Mouse (Mus musculus) gastrocnemius, postnatal 36 days (tissue): ENCODE results near the gene Akap13. TPM values are rescaled to one million over a fixed set of nuclear protein-coding genes. Genes with fewer than 3 reads are reported as not detected.

Source experiments
- DNase-seq, 2 experiments: peaks; one replicate each; pipeline ENCODE4 v3.0.0; 2022
- intact Hi-C: fragments of 180-260 bp; cut with DNase I; formaldehyde crosslinking; loops from one replicate; pipeline ENCODE4 v1.15.1; 2025
- total RNA-seq, 2 experiments: library from RNA; stranded (reverse); gene quantifications; 2 replicates each; pipeline ENCODE4 v1.2.3; 2021

Akap13 gene
- total RNA-seq, 2 experiments from 2014 or later = 47.3 to 70.7 TPM

GRCm38 (mm10) chr7:75702368-75702767 lies 247.0 kb downstream of the Akap13 start:
- no peak for DNase-seq
- intact Hi-C loops = no loop called here

GRCm38 (mm10) chr7:75702966-75703645 lies 247.8 kb downstream of the Akap13 start:
- no peak for DNase-seq
- intact Hi-C loops = no loop called here

GRCm38 (mm10) chr7:75704862-75705261 lies 249.5 kb downstream of the Akap13 start:
- intact Hi-C loops = no loop called here
- DNase-seq = no peak

GRCm38 (mm10) chr7:75709936-75710335 lies 254.6 kb downstream of the Akap13 start:
- DNase-seq = no peak
- intact Hi-C loops = no loop called here

- intact Hi-C loops = no loop called here
- DNase-seq = no peak
These were observed 255.6 kb downstream of the Akap13 start for GRCm38 (mm10) chr7:75710920-75711319.

- DNase-seq = no peak
These were observed 256.1 kb downstream of the Akap13 start for GRCm38 (mm10) chr7:75711436-75711835.

GRCm38 (mm10) chr7:75712808-75713207 lies 257.5 kb downstream of the Akap13 start:
- intact Hi-C loops = no loop called here
- no peak for DNase-seq

More at GRCm38 (mm10) chr7:75711436-75711835, 256.1 kb downstream of the Akap13 start:
- intact Hi-C loops = no loop called here

GRCm38 (mm10) chr7:75713959-75714358 lies 258.6 kb downstream of the Akap13 start:
- intact Hi-C loops = no loop called here
- no peak for DNase-seq

- DNase-seq = no peak
- intact Hi-C loops = no loop called here
These were observed 259.7 kb downstream of the Akap13 start for GRCm38 (mm10) chr7:75715026-75715425.

- DNase-seq = peak; percentile 27 to 39
- intact Hi-C loops = no loop called here
These were observed 260.6 kb downstream of the Akap13 start for GRCm38 (mm10) chr7:75715939-75716338.

GRCm38 (mm10) chr7:75717349-75717748 lies 262.0 kb downstream of the Akap13 start:
- DNase-seq = no peak
- intact Hi-C loops = no loop called here

GRCm38 (mm10) chr7:75721302-75721701 lies 266.0 kb downstream of the Akap13 start:
- intact Hi-C loops = loop anchor here (10.0 kb wide), 1 partner anchor 317 kb away; no protein-coding TSS in a partner anchor
- no peak for DNase-seq

GRCm38 (mm10) chr7:75724012-75724411 lies 268.7 kb downstream of the Akap13 start:
- intact Hi-C loops = loop anchor here (10.0 kb wide), 1 partner anchor 319 kb away; no protein-coding TSS in a partner anchor
- DNase-seq = no peak

- intact Hi-C loops = loop anchor here (10.0 kb wide), 1 partner anchor 321 kb away; no protein-coding TSS in a partner anchor
These were observed 270.6 kb downstream of the Akap13 start for GRCm38 (mm10) chr7:75725899-75726298.

GRCm38 (mm10) chr7:75726867-75727266 lies 271.5 kb downstream of the Akap13 start:
- no peak for DNase-seq
- intact Hi-C loops = loop anchor here (10.0 kb wide), 1 partner anchor 322 kb away; no protein-coding TSS in a partner anchor

More at GRCm38 (mm10) chr7:75725899-75726298, 270.6 kb downstream of the Akap13 start:
- DNase-seq = no peak

GRCm38 (mm10) chr7:75729652-75730051 lies 274.3 kb downstream of the Akap13 start:
- DNase-seq = no peak
- intact Hi-C loops = loop anchor here (10.0 kb wide), 1 partner anchor 325 kb away; no protein-coding TSS in a partner anchor

- intact Hi-C loops = no loop called here
- no peak for DNase-seq
These were observed 274.9 kb downstream of the Akap13 start for GRCm38 (mm10) chr7:75730216-75730615.

GRCm38 (mm10) chr7:75731951-75732350 lies 276.6 kb downstream of the Akap13 start:
- intact Hi-C loops = no loop called here
- DNase-seq = no peak

GRCm38 (mm10) chr7:75733166-75733565 lies 277.8 kb downstream of the Akap13 start:
- DNase-seq = no peak

GRCm38 (mm10) chr7:75739075-75739725 lies 283.9 kb downstream of the Akap13 start:
- peak in 1 of 2 experiments; percentile 29 for DNase-seq

More at GRCm38 (mm10) chr7:75733166-75733565, 277.8 kb downstream of the Akap13 start:
- intact Hi-C loops = no loop called here

GRCm38 (mm10) chr7:75744528-75744927 lies 289.2 kb downstream of the Akap13 start:
- intact Hi-C loops = no loop called here

More at GRCm38 (mm10) chr7:75739075-75739725, 283.9 kb downstream of the Akap13 start:
- intact Hi-C loops = loop anchor here (5.0 kb wide), 2 partner anchors 83 to 143 kb away; no protein-coding TSS in a partner anchor

More at GRCm38 (mm10) chr7:75744528-75744927, 289.2 kb downstream of the Akap13 start:
- DNase-seq = peak in 1 of 2 experiments; percentile 26
